Mouse (Mus musculus): ENCODE results near the gene Ctps2.

Ctps2 gene

GRCm38 (mm10) chrX:162976194-162976593, 75.2 kb downstream of the Ctps2 start:
- no peak for DNase-seq (ENCODE audit: low spot score)

- DNase-seq (ENCODE audit: low spot score) = no peak
Measured at GRCm38 (mm10) chrX:162986876-162987495, 85.9 kb downstream of the Ctps2 start.

- no peak for DNase-seq (ENCODE audit: low spot score)
Measured at GRCm38 (mm10) chrX:162991396-162991795, 90.4 kb downstream of the Ctps2 start.

GRCm38 (mm10) chrX:162992121-162992520, 91.1 kb downstream of the Ctps2 start:
- no peak for DNase-seq (ENCODE audit: low spot score)

GRCm38 (mm10) chrX:163027864-163028263, 126.8 kb downstream of the Ctps2 start:
- DNase-seq (ENCODE audit: low spot score) = no peak

- no peak for DNase-seq (ENCODE audit: low spot score)
Measured at GRCm38 (mm10) chrX:163038767-163039166, 137.7 kb downstream of the Ctps2 start.

- no peak for DNase-seq (ENCODE audit: low spot score)
Measured at GRCm38 (mm10) chrX:163042771-163043170, 141.7 kb downstream of the Ctps2 start.

GRCm38 (mm10) chrX:163063936-163064335, 162.9 kb downstream of the Ctps2 start:
- DNase-seq (ENCODE audit: low spot score) = no peak
